Mouse (Mus musculus) embryo, embryonic 11.5 days (tissue): Measurements from ENCODE around the gene Rpl6.

Source experiments
- DNase-seq: peaks from one replicate; pipeline ENCODE4 v3.0.0-alpha.2; 2012; ENCODE audit warnings: low read depth, low spot score

Rpl6 gene

DNA sequence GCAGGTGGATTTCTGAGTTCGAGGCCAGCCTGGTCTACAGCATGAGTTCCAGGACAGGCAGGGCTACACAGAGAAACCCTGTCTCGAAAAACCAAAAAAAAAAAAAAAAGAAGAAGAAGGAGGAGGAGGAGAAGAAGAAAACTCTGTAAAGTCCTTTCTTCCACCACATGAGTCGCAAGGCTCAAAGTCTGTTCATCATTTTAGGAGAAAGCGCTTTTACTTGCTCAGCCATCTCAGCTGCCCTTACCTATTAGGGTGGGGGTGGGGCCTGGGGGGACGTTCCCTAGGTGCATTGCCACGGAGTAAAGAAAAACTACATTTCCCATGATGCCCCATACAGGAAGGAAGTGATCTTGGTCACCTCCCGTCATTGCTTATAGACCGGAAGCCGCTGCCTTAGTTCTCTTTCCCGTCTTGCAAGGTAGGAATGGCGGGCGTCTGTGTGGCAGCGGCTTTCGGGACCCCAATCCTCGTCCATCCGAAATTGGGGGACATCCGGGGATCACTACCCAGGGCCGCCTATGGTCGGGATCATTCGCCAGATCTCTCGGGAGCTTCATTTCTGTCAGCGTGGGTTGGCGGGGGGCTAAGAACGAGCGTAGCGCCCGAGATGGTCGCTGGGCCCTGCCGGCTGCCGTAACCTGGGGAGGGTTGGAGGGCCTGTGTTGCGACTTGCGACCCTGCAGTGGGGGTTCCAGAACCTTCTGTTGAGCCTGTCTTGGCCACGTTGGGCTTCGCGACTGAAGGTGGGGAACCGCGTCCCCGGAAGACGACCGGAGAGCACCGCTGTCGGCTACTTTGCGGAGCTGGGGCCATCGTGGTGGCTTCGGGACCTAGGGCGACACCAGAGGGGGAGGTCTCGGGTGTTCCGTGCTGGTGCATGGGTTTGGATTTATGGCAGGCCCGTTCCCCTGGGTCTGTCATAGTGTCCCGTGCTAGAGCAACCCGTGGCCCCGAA, at the start of gene Rpl6:
Gene Rpl6 (plus strand): TSS at position 350 of the 958 bp plus-strand sequence.
- DNase-seq = peak; percentile 65

GRCm38 (mm10) chr5:121156121-121156520, 48.2 kb upstream of the Rpl6 start:
- DNase-seq = no peak

GRCm38 (mm10) chr5:121157017-121157416, 47.3 kb upstream of the Rpl6 start:
- DNase-seq = no peak

- DNase-seq = no peak
Measured at GRCm38 (mm10) chr5:121157489-121157888, 46.8 kb upstream of the Rpl6 start.

- DNase-seq = no peak
Measured at GRCm38 (mm10) chr5:121158966-121159365, 45.3 kb upstream of the Rpl6 start.

- no peak for DNase-seq
Measured at GRCm38 (mm10) chr5:121162285-121162684, 42.0 kb upstream of the Rpl6 start.

GRCm38 (mm10) chr5:121162923-121163322, 41.4 kb upstream of the Rpl6 start:
- DNase-seq = no peak

- DNase-seq = no peak
Measured at GRCm38 (mm10) chr5:121166884-121167283, 37.4 kb upstream of the Rpl6 start.

- DNase-seq = no peak
Measured at GRCm38 (mm10) chr5:121169588-121169987, 34.7 kb upstream of the Rpl6 start.

DNA sequence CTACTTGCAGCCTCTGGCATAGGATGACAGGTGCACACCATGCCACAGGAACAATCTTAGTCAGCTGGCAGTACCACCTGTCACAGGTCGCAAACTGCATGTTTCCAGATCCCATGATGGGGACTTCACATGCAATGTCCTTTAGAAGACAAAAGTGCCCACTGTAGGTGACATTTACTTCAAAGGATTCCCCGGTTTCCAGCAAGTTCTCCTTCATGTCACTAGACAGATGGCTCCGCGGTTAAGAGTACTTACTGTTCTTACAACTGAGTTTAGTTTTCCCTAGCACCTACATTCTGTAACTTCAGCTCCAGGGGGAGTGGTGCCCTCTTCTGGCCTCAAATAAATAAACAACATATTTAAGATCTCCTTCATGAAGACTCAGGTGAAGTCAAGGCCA, 31.4 kb upstream of the Rpl6 start:
- DNase-seq = no peak

DNA sequence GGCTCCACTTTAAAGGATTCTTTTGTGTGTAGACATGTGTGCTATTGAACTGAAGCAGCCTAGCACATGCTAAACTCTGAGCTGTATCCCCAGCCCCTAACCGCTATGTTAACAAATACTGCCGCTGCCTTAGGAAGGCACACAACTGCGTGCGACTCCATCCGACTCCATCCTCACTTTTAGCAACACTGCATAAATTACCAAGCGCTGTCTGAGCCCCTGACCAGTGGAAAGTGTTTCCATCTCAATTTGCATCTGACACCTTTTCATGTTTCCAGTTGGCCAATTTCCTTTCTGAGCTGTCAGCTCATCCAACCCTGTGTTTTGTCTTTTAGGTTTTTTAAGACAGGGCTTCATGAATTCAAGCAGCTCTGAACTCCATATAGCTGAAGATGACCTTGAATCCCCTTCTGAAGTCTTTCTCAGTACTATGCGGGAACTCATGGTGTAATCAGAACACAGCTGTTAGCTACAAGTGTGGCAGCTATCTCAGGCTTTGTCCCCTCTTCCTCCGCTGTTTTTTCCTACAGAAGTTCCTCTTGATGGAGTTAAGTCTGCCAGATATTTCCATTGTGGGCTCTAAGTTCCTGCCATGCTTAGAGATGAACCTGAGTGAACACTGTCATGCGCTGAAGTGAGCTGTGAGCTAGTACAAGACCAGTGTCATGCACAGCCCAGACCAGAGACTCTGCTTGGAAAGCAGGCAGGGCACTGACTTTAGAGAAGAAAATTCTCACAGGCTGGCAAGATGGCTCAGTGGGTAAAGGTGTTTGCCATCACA, 25.0 kb upstream of the Rpl6 start:
- DNase-seq = no peak

DNA sequence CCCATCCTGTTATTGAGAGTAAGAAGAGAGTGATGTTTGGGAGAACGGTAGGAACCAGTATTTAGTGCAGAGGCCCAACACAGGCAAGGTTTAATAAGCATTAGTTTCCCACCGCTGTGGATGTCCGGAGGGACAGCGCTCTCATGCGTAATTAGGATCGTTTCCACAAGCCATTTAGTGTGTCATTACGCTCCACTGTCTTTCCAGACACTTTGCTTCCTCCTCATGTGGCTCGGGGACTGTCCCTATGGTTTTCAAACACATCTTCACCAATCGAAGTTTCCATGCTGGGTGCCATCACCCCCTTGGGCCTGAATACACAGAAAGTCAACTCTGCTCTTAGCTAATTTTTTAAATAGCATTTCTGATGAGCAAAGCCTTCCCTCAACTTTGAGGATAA, 21.0 kb upstream of the Rpl6 start:
- DNase-seq = no peak

GRCm38 (mm10) chr5:121184375-121184774, 19.9 kb upstream of the Rpl6 start:
- no peak for DNase-seq

- DNase-seq = peak; percentile 8
Measured at GRCm38 (mm10) chr5:121184945-121185551, 19.2 kb upstream of the Rpl6 start.

DNA sequence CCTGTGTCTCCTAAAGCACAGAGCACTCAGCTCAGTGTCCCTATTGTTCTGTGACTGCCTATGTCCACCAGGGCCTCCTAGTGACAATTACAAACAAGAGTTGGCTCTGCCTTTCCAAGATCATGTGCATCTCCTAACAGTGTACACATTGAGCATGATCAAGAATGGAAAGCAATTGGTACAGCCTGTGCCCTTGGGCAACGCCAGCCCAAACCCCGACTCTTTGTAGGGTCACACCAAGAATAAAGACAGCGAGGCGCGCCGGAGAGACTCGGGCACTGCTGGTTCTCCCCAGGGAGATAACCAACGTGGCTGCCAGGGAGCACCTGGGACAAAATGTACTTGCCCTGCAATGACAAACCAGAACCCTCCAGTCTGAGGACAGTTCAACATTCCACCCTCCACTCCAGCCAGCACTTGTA, 16.7 kb upstream of the Rpl6 start:
- no peak for DNase-seq

DNA sequence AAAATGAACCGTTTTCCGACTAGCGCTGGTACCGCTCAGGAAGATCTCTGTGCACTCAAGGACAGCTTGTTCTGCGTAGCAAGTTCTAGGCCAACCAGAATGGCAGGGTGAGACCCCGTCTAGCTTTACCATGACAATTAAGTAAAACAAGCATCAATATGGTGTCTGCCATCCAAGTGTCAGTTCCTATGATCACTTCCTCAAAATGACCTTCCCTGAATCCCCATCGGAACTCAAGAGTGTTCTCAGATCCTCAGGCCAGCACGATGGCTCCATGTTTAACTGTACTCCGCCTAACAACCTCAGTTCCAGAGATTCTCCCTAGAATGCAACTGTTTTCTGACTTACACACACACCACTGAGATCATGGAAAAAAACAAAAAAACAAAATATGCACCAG, 16.0 kb upstream of the Rpl6 start:
- DNase-seq = no peak

- DNase-seq = no peak
Measured at GRCm38 (mm10) chr5:121189182-121189581, 15.1 kb upstream of the Rpl6 start.

DNA sequence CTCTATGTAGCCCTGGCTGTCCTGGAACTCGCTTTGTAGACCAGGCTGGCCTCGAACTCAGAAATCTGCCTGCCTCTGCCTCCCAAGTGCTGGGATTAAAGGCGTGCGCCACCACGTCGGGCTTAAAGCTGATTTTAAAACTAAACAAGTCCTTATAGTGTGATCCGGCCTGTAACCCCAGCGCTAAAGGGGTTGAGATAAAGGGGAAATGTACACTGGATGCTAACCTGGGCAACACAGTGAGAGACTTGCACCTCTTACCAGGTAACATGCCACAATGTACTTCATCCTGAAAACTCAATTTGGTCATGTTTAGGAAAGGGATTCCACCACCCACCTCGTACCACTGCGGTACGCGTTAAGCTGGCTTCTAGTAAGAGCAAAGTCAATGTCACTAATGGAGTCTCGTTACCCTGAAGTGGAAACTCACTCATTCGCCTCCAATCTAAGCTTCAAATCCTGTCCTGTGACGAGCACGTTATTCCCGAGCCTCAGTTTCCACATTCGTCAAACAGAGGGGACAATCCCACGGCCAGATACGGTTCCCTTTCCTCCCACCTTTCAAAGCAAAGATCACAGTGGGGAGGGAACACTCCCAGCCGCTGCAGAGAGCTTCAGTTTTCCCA, 14.0 kb upstream of the Rpl6 start:
- DNase-seq = no peak

DNA sequence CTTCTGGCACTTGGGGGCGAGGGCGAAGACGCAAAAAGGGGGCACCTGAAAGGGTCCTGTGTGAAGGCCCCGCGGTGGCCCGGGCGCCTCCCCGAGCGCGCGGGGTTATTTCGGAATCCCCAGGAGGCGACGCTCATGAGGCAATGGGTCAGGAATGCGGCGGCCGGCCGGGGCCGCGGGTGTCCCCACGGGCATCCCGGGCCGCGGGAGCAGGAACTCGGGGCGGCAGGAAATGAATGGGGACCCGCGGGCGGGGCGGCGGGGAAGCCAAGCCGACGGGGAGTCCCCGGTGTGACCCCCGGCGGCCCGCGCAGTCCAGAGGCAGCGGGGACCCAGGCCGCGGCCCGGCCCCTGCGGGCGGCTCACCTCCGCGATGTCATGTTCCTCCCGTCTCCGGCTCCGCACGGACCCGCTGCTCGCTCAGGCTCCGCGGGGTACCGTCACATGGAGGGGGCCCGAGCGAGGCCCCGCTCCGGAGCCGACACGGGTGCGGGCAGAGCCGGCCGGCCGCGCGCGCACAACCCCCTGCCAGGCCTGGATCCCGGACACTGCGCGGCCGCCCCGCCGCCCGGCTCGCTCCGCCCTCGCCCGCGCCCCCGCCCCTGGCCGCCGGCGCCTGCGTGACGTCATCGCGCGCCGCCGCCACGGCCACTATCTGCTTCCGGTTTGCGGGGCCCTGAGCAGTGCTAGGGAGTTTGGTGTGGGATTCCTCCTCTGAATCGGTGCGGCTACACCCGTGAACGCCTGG, 13.3 kb upstream of the Rpl6 start, which contains the start of gene Ptpn11:
Gene Ptpn11 (minus strand): TSS at position 562 of the 748 bp plus-strand sequence.
- peak; percentile 68 for DNase-seq

- DNase-seq = no peak
Measured at GRCm38 (mm10) chr5:121191584-121191906, 12.7 kb upstream of the Rpl6 start.

DNA sequence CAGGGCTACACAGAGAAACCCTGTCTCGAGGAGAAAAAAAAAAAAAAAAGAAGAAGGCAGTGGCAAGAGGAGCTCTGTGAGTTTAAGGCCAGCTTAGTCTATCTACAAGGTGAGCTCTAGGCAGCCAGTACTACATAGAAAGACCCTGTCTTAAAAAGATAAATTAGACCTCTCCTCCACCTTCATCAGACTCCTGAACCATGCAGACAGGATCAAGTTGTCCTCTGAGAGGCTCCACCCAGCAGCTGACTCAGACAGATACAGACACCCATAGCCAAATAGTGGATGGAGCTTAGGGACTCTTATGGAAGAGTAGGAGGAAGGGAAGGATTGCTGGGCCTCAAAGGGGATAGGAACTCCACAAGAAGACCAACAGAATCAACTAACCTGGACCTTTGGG, 10.1 kb upstream of the Rpl6 start:
- no peak for DNase-seq
